Mouse (Mus musculus) hindbrain, postnatal 0 days (tissue): Measurements from ENCODE around the gene Gm49661. TPM values are rescaled to one million over a fixed set of nuclear protein-coding genes. Genes with fewer than 3 reads are reported as not detected.
A peak's percentile ranks its signal among the peaks of the same experiment; 100 is the strongest.

Source experiments
- ATAC-seq: fragments of 200-750 bp; cut with Nextera tagmentation; 2 replicates; pipeline ENCODE4 v1.8.0; 2017; ENCODE audit warnings: mild to moderate bottlenecking, moderate TSS enrichment, moderate library complexity
- DNase-seq: peaks from one replicate; pipeline ENCODE4 v3.0.0-alpha.2; 2015; ENCODE audit warnings: low spot score
- H3K27ac ChIP-seq: fragments of 300-500 bp; sonication (generic); 2 replicates; pipeline ENCODE4 v1.5.1; 2014; ENCODE audit warnings: mild to moderate bottlenecking
- H3K27me3 ChIP-seq: fragments of 300-500 bp; sonication (generic); 2 replicates; pipeline ENCODE4 v1.6.1; 2014; ENCODE audit warnings: low read length, mixed read lengths; ENCODE audit not compliant: insufficient read depth
- H3K36me3 ChIP-seq: fragments of 300-500 bp; sonication (generic); 2 replicates; pipeline ENCODE4 v1.6.1; 2014; ENCODE audit warnings: low read length, mixed read lengths; ENCODE audit not compliant: insufficient read depth
- H3K4me1 ChIP-seq: fragments of 300-500 bp; sonication (generic); 2 replicates; pipeline ENCODE4 v1.6.1; 2014; ENCODE audit warnings: antibody characterized with exemption, low read length, mixed read lengths; ENCODE audit not compliant: insufficient read depth
- H3K4me2 ChIP-seq: fragments of 300-500 bp; sonication (generic); 2 replicates; pipeline ENCODE4 v1.6.1; 2014; ENCODE audit warnings: low read depth, mild to moderate bottlenecking, low read length, moderate library complexity, mixed read lengths
- H3K4me3 ChIP-seq: fragments of 300-500 bp; sonication (generic); 2 replicates; pipeline ENCODE4 v1.5.1; 2014; ENCODE audit warnings: low read length
- H3K9ac ChIP-seq: fragments of 300-500 bp; sonication (generic); replicated peaks from 2 replicates; pipeline ENCODE4 v1.6.1; 2014; ENCODE audit warnings: mild to moderate bottlenecking, low read length, moderate library complexity, mixed read lengths
- H3K9me3 ChIP-seq: fragments of 300-500 bp; sonication (generic); 2 replicates; pipeline ENCODE4 v1.6.1; 2016; ENCODE audit warnings: low read length, mixed read lengths
- CTCF ChIP-seq: IDR thresholded peaks from 2 replicates; pipeline ENCODE4 v1.5.1; 2016; ENCODE audit warnings: antibody characterized with exemption, control low read depth, low read depth
- WGBS: fragments of 180-500 bp; shearing (Covaris S2); extraction: QIAGEN DNeasy Blood & Tissue Kit; methylation state at CpG from one replicate; pipeline ENCODE4 v1.1.7; 2014; 5-methylcytosine and 5-hydroxymethylcytosine counted together
- polyA plus RNA-seq: library from polyadenylated mRNA; unstranded; fragments of >200 nt; fragmentation: Nextera tagmentation; extraction: Ambion mirVana; gene quantifications from 2 replicates; pipeline ENCODE4 v1.2.1, GENCODE M21; 2015
- total RNA-seq: library from RNA; depleted of rRNA; stranded (reverse); fragments of >200 nt; gene quantifications from 2 replicates; pipeline ENCODE4 v1.2.3, GENCODE M21; 2014

Gm49661 gene
- total and polyA plus RNA-seq, 2 experiments from 2014 or later, result not detected

- no peak; the same call in 1 of the 2 replicates for ATAC-seq
- Histone ChIP-seq H3K9me3 (no peaks in the 10 kb centered on the region), H3K4me1 (peaks cover 22% of the 10 kb centered on the region), H3K9ac (peak overlapping the region; percentile 95), H3K4me2 (peak overlapping the region; percentile 71), H3K4me3 (peak overlapping the region; percentile 84), H3K36me3 (0 out of 2 replicates have a peak, but pooled peaks cover under 1% of the 10 kb centered on the region), H3K27ac (peak overlapping the region; percentile 95), H3K27me3 (no peaks in the 10 kb centered on the region)
- 4% methylated on average over 14 of the region's 14 CpGs for WGBS
- no peak for TF ChIP-seq CTCF
- DNase-seq, result peak; percentile 48
Observed at GRCm38 (mm10) chr8:84935489-84935888, 33.7 kb downstream of the Gm49661 start.

- Histone ChIP-seq H3K27me3 (no peaks in the 10 kb centered on the region), H3K4me3 (peak overlapping the region; percentile 84), H3K27ac (peak overlapping the region; percentile 95; the same call in 1 of the 2 replicates), H3K36me3 (peaks cover 7% of the 10 kb centered on the region; the same call in 1 of the 2 replicates), H3K9me3 (no peaks in the 10 kb centered on the region), H3K9ac (peak overlapping the region; percentile 95), H3K4me2 (peak overlapping the region; percentile 71), H3K4me1 (peaks cover 22% of the 10 kb centered on the region)
- no peak for TF ChIP-seq CTCF
- DNase-seq (peak; percentile 94), ATAC-seq (peak; percentile 68)
- 1% methylated on average over 15 of the region's 15 CpGs for WGBS
Observed at GRCm38 (mm10) chr8:84934860-84935259, 34.4 kb downstream of the Gm49661 start.

GRCm38 (mm10) chr8:84933767-84934559 lies 35.3 kb downstream of the Gm49661 start:
- DNase-seq, result no peak

GRCm38 (mm10) chr8:84930582-84930981 lies 38.7 kb downstream of the Gm49661 start:
- DNase-seq (no peak), ATAC-seq (no peak)
- peaks cover 23% of the 10 kb centered on the region; the same call in 1 of the 2 replicates for H3K36me3 ChIP-seq
- H3K4me3 ChIP-seq, result no peak overlapping the region
- H3K9ac ChIP-seq, result no peak overlapping the region
- WGBS, result 91% methylated on average over 13 of the region's 13 CpGs
- no peak overlapping the region for H3K27ac ChIP-seq
- no peak for TF ChIP-seq CTCF
- H3K4me1 ChIP-seq, result peaks cover 19% of the 10 kb centered on the region
- H3K9me3 ChIP-seq, result no peaks in the 10 kb centered on the region
- no peak overlapping the region for H3K4me2 ChIP-seq
- no peaks in the 10 kb centered on the region for H3K27me3 ChIP-seq

More at GRCm38 (mm10) chr8:84933767-84934559, 35.3 kb downstream of the Gm49661 start:
- no peak for ATAC-seq
- H3K9ac ChIP-seq, result no peak overlapping the region
- H3K4me1 ChIP-seq, result peaks cover 22% of the 10 kb centered on the region
- H3K27ac ChIP-seq, result no peak overlapping the region
- peaks cover 7% of the 10 kb centered on the region; the same call in 1 of the 2 replicates for H3K36me3 ChIP-seq
- H3K4me3 ChIP-seq, result peak overlapping the region; percentile 84
- 83% methylated on average over 16 of the region's 16 CpGs for WGBS
- H3K27me3 ChIP-seq, result no peaks in the 10 kb centered on the region
- no peaks in the 10 kb centered on the region for H3K9me3 ChIP-seq
- TF ChIP-seq CTCF, result no peak
- H3K4me2 ChIP-seq, result peak overlapping the region; percentile 71

GRCm38 (mm10) chr8:84928456-84929306 lies 40.6 kb downstream of the Gm49661 start:
- Histone ChIP-seq H3K9me3 (no peaks in the 10 kb centered on the region), H3K27ac (peak overlapping the region; percentile 15; the same call in 1 of the 2 replicates), H3K36me3 (peaks cover 37% of the 10 kb centered on the region; the same call in 1 of the 2 replicates), H3K27me3 (no peaks in the 10 kb centered on the region), H3K4me3 (peak overlapping the region; percentile 19), H3K4me2 (peak overlapping the region; percentile 52), H3K4me1 (peaks cover under 1% of the 10 kb centered on the region; the same call in 1 of the 2 replicates), H3K9ac (0 out of 2 replicates have a peak overlapping the region, but pooled peaks have one; percentile 24)
- 6% methylated on average over 47 of the region's 52 CpGs for WGBS
- ATAC-seq (peak; percentile 84), DNase-seq (peak; percentile 87)
- TF ChIP-seq CTCF, result peak; percentile 83

DNA sequence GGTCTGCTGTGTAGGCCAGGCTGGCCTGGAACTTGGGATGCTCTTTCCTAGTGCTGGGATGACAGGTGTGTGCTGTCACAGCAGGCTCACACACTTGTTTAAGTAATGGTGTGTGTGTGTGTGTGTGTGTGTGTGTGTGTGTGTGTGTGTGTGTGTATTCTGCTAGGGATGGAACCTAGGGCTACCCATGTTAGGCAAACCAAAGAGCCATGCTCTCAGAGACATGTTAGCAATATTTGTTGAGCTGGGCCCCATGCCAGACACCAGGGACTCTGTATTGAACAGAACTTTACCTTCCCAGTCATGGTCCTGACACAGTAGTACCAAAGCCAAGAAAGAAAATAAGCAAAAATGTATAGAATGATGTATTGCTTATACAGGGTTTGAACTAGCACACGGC lies 41.7 kb downstream of the Gm49661 start:
- no peak overlapping the region for H3K27ac ChIP-seq
- no peaks in the 10 kb centered on the region for H3K27me3 ChIP-seq
- no peak overlapping the region for H3K4me2 ChIP-seq
- peaks cover 40% of the 10 kb centered on the region; the same call in 1 of the 2 replicates for H3K36me3 ChIP-seq
- H3K4me1 ChIP-seq, result no peaks in the 10 kb centered on the region; the same call in 1 of the 2 replicates
- no peak overlapping the region for H3K9ac ChIP-seq
- H3K9me3 ChIP-seq, result no peaks in the 10 kb centered on the region
- whole genome bisulfite sequencing, result 85% methylated on average over 1 of the region's 1 CpGs
- no peak for TF ChIP-seq CTCF
- ATAC-seq (no peak), DNase-seq (no peak)
- no peak overlapping the region for H3K4me3 ChIP-seq
